Mouse (Mus musculus) neural tube, embryonic 14.5 days (tissue): ENCODE data around the gene Ltbp2. TPM values are rescaled to one million over a fixed set of nuclear protein-coding genes. Genes with fewer than 3 reads are reported as not detected.

Experiments used
- ATAC-seq: fragments of 200-750 bp; cut with Nextera tagmentation; 2 replicates; pipeline ENCODE4 v1.8.0; 2017; ENCODE audit warnings: low read depth, mild to moderate bottlenecking, moderate TSS enrichment, moderate library complexity
- H3K27ac ChIP-seq: fragments of 300-500 bp; sonication (generic); 2 replicates; pipeline ENCODE4 v1.5.1; 2014; ENCODE audit warnings: low read depth, mild to moderate bottlenecking, control low read depth, low read length, moderate library complexity, mixed read lengths
- H3K27me3 ChIP-seq: fragments of 300-500 bp; sonication (generic); 2 replicates; pipeline ENCODE4 v1.6.1; 2014; ENCODE audit warnings: low read length; ENCODE audit not compliant: control insufficient read depth, insufficient read depth
- H3K36me3 ChIP-seq: fragments of 300-500 bp; sonication (generic); 2 replicates; pipeline ENCODE4 v1.6.1; 2014; ENCODE audit warnings: low read length, mixed read lengths; ENCODE audit not compliant: control insufficient read depth, insufficient read depth
- H3K4me1 ChIP-seq: fragments of 300-500 bp; sonication (generic); 2 replicates; pipeline ENCODE4 v1.6.1; 2014; ENCODE audit warnings: low read length; ENCODE audit not compliant: control insufficient read depth, insufficient read depth
- H3K4me2 ChIP-seq: fragments of 300-500 bp; sonication (generic); 2 replicates; pipeline ENCODE4 v1.6.1; 2014; ENCODE audit warnings: mild to moderate bottlenecking, low read depth, low read length, control low read depth
- H3K4me3 ChIP-seq: fragments of 300-500 bp; sonication (generic); 2 replicates; pipeline ENCODE4 v1.5.1; 2014; ENCODE audit warnings: low read depth, low read length, control low read depth, mixed read lengths
- H3K9ac ChIP-seq: fragments of 300-500 bp; sonication (generic); replicated peaks from 2 replicates; pipeline ENCODE4 v1.6.1; 2014; ENCODE audit warnings: low read depth, mild to moderate bottlenecking, control low read depth, low read length, mixed read lengths
- H3K9me3 ChIP-seq: fragments of 300-500 bp; sonication (generic); 2 replicates; pipeline ENCODE4 v1.6.1; 2016; ENCODE audit warnings: low read length; ENCODE audit not compliant: control insufficient read depth
- WGBS: fragments of 180-500 bp; shearing (Covaris S2); extraction: QIAGEN DNeasy Blood & Tissue Kit; methylation state at CpG from one replicate; pipeline ENCODE4 v1.1.7; 2014; 5-methylcytosine and 5-hydroxymethylcytosine counted together
- polyA plus RNA-seq: library from polyadenylated mRNA; unstranded; fragments of >200 nt; fragmentation: Nextera tagmentation; extraction: Ambion mirVana; gene quantifications from 2 replicates; pipeline ENCODE4 v1.2.1, GENCODE M21; 2014

The Ltbp2 gene
- polyA plus RNA-seq, 1 experiment from 2014 or later: 0.15 TPM

- no peak overlapping the region for H3K9ac ChIP-seq
- H3K9me3 ChIP-seq: no peaks in the 10 kb centered on the region
- no peak overlapping the region for H3K27ac ChIP-seq
- H3K36me3 ChIP-seq: no peaks in the 10 kb centered on the region
- no peak overlapping the region for H3K4me3 ChIP-seq
- no peaks in the 10 kb centered on the region for H3K27me3 ChIP-seq
- no peaks in the 10 kb centered on the region for H3K4me1 ChIP-seq
- ATAC-seq: no peak
- 85% methylated on average over 5 of the region's 5 CpGs for WGBS
- H3K4me2 ChIP-seq: no peak overlapping the region
Measured at GRCm38 (mm10) chr12:84786091-84786490, 90.2 kb downstream of the Ltbp2 start.

GRCm38 (mm10) chr12:84784604-84785381 is 91.5 kb downstream of the Ltbp2 start:
- H3K36me3 ChIP-seq: no peaks in the 10 kb centered on the region
- H3K9ac ChIP-seq: no peak overlapping the region
- H3K27me3 ChIP-seq: no peaks in the 10 kb centered on the region
- no peak overlapping the region for H3K27ac ChIP-seq
- peak; percentile 68; the same call in 1 of the 2 replicates for ATAC-seq
- H3K9me3 ChIP-seq: no peaks in the 10 kb centered on the region
- WGBS: 32% methylated on average over 25 of the region's 25 CpGs
- H3K4me2 ChIP-seq: 0 out of 2 replicates have a peak overlapping the region, but pooled peaks have one; percentile 11
- H3K4me3 ChIP-seq: no peak overlapping the region
- H3K4me1 ChIP-seq: no peaks in the 10 kb centered on the region

- H3K27ac ChIP-seq: no peak overlapping the region
- ATAC-seq: no peak
- H3K9ac ChIP-seq: no peak overlapping the region
- no peaks in the 10 kb centered on the region for H3K27me3 ChIP-seq
- H3K9me3 ChIP-seq: no peaks in the 10 kb centered on the region
- peaks cover 11% of the 10 kb centered on the region for H3K4me1 ChIP-seq
- H3K36me3 ChIP-seq: no peaks in the 10 kb centered on the region
- no peak overlapping the region for H3K4me3 ChIP-seq
- H3K4me2 ChIP-seq: no peak overlapping the region
Measured at GRCm38 (mm10) chr12:84776229-84776628, 100.1 kb downstream of the Ltbp2 start.

GRCm38 (mm10) chr12:84774376-84774775 is 102.0 kb downstream of the Ltbp2 start:
- H3K4me2 ChIP-seq: no peak overlapping the region; the same call in 1 of the 2 replicates
- H3K4me1 ChIP-seq: peaks cover 15% of the 10 kb centered on the region
- ATAC-seq: no peak
- H3K27ac ChIP-seq: no peak overlapping the region
- no peaks in the 10 kb centered on the region for H3K27me3 ChIP-seq
- H3K9ac ChIP-seq: no peak overlapping the region
- no peak overlapping the region for H3K4me3 ChIP-seq
- WGBS: 90% methylated on average over 6 of the region's 6 CpGs
- no peaks in the 10 kb centered on the region for H3K36me3 ChIP-seq
- H3K9me3 ChIP-seq: no peaks in the 10 kb centered on the region

GRCm38 (mm10) chr12:84773476-84773875 is 102.9 kb downstream of the Ltbp2 start:
- peaks cover 15% of the 10 kb centered on the region for H3K4me1 ChIP-seq
- peak overlapping the region; percentile 90 for H3K4me2 ChIP-seq
- H3K9me3 ChIP-seq: no peaks in the 10 kb centered on the region
- ATAC-seq: peak; percentile 4; the same call in 1 of the 2 replicates
- H3K4me3 ChIP-seq: peak overlapping the region; percentile 69
- no peaks in the 10 kb centered on the region for H3K27me3 ChIP-seq
- H3K9ac ChIP-seq: peak overlapping the region; percentile 73
- under 1% methylated on average over 20 of the region's 20 CpGs for WGBS
- H3K27ac ChIP-seq: peak overlapping the region; percentile 69
- no peaks in the 10 kb centered on the region for H3K36me3 ChIP-seq

GRCm38 (mm10) chr12:84772726-84773441 is 103.4 kb downstream of the Ltbp2 start, which contains the start of the genes Npc2 and Isca2:
Npc2 (minus strand) TSS chr12:84773152.
Isca2 (plus strand) TSS chr12:84773251.
- peak within 1 kb of the TSS; percentile 73 for H3K9ac ChIP-seq
- no peaks in the 10 kb centered on the region for H3K36me3 ChIP-seq
- peaks cover 15% of the 10 kb centered on the region for H3K4me1 ChIP-seq
- H3K27ac ChIP-seq: peak within 1 kb of the TSS; percentile 69
- peak within 1 kb of the TSS; percentile 69 for H3K4me3 ChIP-seq
- H3K9me3 ChIP-seq: no peaks in the 10 kb centered on the region
- H3K4me2 ChIP-seq: peak within 1 kb of the TSS; percentile 90
- under 1% methylated on average over 50 of the region's 50 CpGs for WGBS
- ATAC-seq: peak; percentile 99
- H3K27me3 ChIP-seq: no peaks in the 10 kb centered on the region

GRCm38 (mm10) chr12:84771981-84772520 is 104.3 kb downstream of the Ltbp2 start:
- Histone ChIP-seq H3K36me3 (no peaks in the 10 kb centered on the region), H3K27ac (peak overlapping the region; percentile 63; the same call in 1 of the 2 replicates), H3K4me3 (peak overlapping the region; percentile 69), H3K9ac (peak overlapping the region; percentile 61), H3K4me2 (peak overlapping the region; percentile 90), H3K27me3 (no peaks in the 10 kb centered on the region), H3K9me3 (no peaks in the 10 kb centered on the region), H3K4me1 (peaks cover 15% of the 10 kb centered on the region)
- ATAC-seq: no peak
- WGBS: 3% methylated on average over 10 of the region's 10 CpGs

- Histone ChIP-seq H3K36me3 (no peaks in the 10 kb centered on the region), H3K9me3 (no peaks in the 10 kb centered on the region), H3K4me3 (no peak overlapping the region), H3K4me1 (peaks cover 15% of the 10 kb centered on the region), H3K4me2 (no peak overlapping the region), H3K9ac (no peak overlapping the region), H3K27me3 (no peaks in the 10 kb centered on the region), H3K27ac (no peak overlapping the region)
- ATAC-seq: no peak
- WGBS: 88% methylated on average over 7 of the region's 7 CpGs
Measured at GRCm38 (mm10) chr12:84769624-84770023, 106.7 kb downstream of the Ltbp2 start.
